Mouse (Mus musculus) monocyte, adult 2 months (primary cell): Measurements from ENCODE around the gene F7.
A peak's percentile ranks its signal among the peaks of the same experiment; 100 is the strongest.
"Not testable (repeated sequence)": the region's sequence is repeated elsewhere in the genome, so short reads cannot be mapped to it uniquely, and the experiment has no call there.

Source experiments
- DNase-seq, 2 experiments: peaks; one replicate each; pipeline ENCODE4 v3.0.0; 2022; ENCODE audit warnings: low spot score in 2 of 2, low read depth in 1 of 2

F7 gene

GRCm38 (mm10) chr8:13027615-13028014 lies 1.8 kb downstream of the F7 start:
- DNase-seq, result peak; percentile 34 to 71

- DNase-seq, result peak; percentile 76 to 90
Measured at GRCm38 (mm10) chr8:13028482-13028881, 2.6 kb downstream of the F7 start.

DNA sequence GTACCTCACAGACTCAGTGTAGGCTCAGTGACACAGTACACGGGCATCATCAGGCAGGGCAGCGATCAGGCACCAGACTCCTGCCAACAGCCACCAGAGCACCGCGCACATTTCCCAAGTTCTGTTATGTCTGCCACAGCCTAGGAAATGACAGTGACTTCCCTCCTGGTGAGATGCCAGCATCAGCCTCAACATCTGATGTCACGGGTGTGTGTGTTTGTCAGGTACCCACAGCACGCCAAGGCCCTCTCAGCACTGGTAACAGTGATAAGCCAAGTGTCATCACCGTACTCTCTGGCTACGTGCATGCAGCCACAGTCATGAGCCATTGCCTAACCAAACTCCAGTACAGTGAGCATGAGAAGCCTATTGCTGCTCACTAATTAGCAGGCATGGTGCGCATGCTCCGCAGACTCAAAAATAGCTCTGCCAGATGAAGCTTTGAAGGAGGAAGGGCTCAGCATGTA lies 10.5 kb downstream of the F7 start:
- peak; percentile 24 to 47 for DNase-seq

DNA sequence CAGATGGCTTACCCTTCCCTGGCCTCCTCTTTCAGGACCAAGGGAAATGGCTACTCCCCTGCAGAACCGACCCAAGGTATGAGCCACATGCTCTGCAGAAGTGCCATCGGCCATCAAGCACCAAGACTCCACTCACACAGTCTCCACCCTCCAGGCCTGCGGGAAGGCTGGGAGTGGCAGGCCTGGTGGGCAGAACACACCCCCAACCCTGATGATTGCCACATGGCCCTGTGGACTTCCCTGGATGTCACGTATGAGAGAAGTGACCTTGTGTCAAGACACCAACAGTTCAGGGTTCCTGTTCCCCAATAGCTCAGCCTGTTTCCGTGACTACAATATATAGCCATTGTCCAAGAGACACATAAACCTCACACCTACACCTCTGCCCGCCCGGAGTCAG lies 11.2 kb downstream of the F7 start, which contains the start of gene F10:
Gene F10 (plus strand): TSS at position 294 of the 400 bp plus-strand sequence.
- DNase-seq, result peak; percentile 75 to 79

DNA sequence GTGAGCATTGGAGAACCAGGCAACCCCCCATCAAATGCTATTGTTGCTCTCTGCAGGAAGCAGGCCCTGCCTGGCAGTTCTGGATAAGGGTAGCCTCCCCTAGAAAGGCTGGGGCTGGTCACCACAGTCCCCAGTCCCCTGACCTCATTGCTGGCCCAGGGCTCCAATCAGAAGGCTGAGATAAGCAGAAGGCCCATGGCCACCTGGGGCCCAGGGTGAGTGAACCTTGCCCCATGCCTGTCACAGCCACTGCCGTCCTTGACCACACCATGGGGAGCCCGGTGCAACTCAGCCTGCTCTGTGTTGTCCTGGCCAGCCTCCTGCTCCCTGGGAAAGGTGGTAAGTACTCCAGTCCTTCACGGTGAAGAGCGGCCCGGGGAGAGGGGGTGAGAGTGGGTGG lies 11.7 kb downstream of the F7 start:
- DNase-seq, result no peak

GRCm38 (mm10) chr8:13039054-13039453 lies 13.2 kb downstream of the F7 start:
- DNase-seq, result peak; percentile 60 to 65

DNA sequence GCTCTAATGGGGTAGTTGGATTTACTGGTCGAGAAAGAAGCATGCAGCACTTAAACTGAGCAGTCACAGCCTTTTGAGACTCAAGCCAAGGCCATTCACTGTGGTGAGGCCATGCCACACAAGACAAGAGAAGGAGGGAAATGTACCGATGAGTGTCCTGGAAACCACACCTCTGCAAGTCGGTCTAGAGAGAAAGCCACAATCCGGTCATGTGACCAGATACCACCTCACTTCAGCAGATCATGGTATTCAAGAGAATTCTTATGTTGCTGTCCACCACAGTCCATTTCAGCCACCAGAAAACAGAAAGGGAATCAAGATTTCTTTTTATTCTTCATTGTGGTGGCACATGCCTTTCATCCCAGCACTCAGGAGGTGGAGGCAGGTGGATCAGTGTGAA lies 15.6 kb downstream of the F7 start:
- no peak for DNase-seq

GRCm38 (mm10) chr8:13047652-13048051 lies 21.8 kb downstream of the F7 start:
- no peak for DNase-seq

DNA sequence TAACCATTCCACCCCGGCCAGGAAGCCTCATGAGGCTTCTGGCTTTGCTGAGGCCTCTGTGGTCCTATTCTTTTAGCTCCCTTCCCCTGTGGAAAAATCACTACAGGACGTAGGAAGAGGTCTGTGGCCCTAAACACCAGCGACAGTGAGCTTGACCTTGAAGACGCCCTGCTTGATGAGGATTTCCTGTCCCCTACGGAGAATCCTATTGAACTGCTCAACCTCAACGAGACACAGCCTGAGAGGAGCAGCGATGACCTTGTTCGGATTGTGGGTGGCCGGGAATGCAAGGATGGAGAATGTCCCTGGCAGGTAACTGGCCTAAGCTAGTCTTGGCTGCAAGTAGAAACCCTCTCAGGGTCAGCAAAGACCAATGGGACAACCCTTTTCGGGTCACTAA lies 24.7 kb downstream of the F7 start:
- DNase-seq, result no peak

DNA sequence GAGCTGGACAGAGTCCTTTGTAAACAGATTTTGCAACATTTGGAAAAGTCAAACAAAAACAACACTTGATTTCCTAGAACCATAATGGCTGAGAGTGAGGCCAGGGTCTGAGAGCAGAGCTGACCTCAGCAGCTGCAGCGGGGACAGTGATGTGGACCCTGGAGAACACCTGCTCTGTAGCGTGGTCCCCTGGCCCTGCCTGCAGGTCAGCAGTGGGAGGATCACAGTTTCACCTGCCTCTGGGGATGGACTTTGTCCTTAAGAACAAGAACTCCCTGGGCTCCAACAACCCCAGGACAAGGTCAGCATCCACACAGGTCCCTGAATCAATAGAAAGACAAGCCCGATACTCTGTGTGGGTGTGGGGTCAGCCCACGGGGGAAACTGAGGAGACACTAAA lies 31.5 kb downstream of the F7 start:
- DNase-seq, result no peak

GRCm38 (mm10) chr8:13060441-13061150 lies 34.8 kb downstream of the F7 start, which contains the start of gene Proz:
Gene Proz, plus strand, starts transcription at chr8:13060914.
- DNase-seq, result no peak

- no peak for DNase-seq
Measured at GRCm38 (mm10) chr8:13063112-13063511, 37.3 kb downstream of the F7 start.

GRCm38 (mm10) chr8:13073255-13073654 lies 47.4 kb downstream of the F7 start:
- DNase-seq, result no peak

- DNase-seq, result peak in 1 of 2 experiments; percentile 9
Measured at GRCm38 (mm10) chr8:13075044-13075443, 49.2 kb downstream of the F7 start.

DNA sequence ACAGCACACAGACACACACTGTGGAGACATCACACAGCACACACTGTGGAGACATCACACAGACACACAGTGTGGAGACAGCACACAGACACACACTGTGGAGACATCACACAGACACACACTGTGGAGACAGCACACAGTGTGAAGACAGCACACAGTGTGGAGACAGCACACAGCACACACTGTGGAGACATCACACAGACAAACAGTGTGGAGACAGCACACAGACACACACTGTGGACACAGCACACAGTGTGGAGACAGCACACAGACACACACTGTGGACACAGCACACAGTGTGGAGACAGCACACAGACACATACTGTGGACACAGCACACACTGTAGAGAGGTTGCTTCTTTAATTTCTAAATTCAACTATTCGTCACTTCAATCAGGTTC lies 49.7 kb downstream of the F7 start:
- not testable (repeated sequence) for DNase-seq

GRCm38 (mm10) chr8:13077542-13077941 lies 51.7 kb downstream of the F7 start:
- no peak for DNase-seq
